ENCODE assay signal across 15 mouse cellular contexts in genomic region chr7:29512729-29513128, GRCm38 (mm10). TPM values are rescaled to one million over a fixed set of nuclear protein-coding genes. Genes with fewer than 3 reads are reported as not detected.
A peak's percentile ranks its signal among the peaks of the same experiment; 100 is the strongest.
DNase-seq lines count a peak whose midpoint lies in the region; ATAC-seq and TF ChIP-seq lines count a peak whose summit lies in the region.
"Had no signal": no experiment of that assay in that cellular context is flagged by ENCODE, and none has a peak within 500 bp of the region (broad histone marks: within the 10 kb centered on the region; RNA-seq: fewer than 3 reads in every experiment).

No protein-coding gene starts in this region.

- no peak for TF ChIP-seq CTCF in ES-Bruce4 (IDR thresholded peaks at IDR 0.05; ENCODE audit: low read depth, low read length)

- no peaks in the 10 kb centered on the region for H3K9me3 ChIP-seq in kidney, embryonic 16.5 days (ENCODE audit: low read length)
- H3K9me3 ChIP-seq in ES-Bruce4 (replicated peaks; ENCODE audit: control insufficient read depth, insufficient read depth, low read length, poor library complexity, severe bottlenecking) = no peaks in the 10 kb centered on the region
- no peaks in the 10 kb centered on the region for H3K9me3 ChIP-seq in embryonic facial prominence, embryonic 12.5 days
- H3K9me3 ChIP-seq in hindbrain, embryonic 16.5 days (ENCODE audit: control insufficient read depth, low read length) = no peaks in the 10 kb centered on the region
- H3K9me3 ChIP-seq: liver, embryonic 15.5 days; megakaryocyte, embryonic 14.5 days; neural tube, embryonic 12.5 days had no signal

- no peaks in the 10 kb centered on the region for H3K27me3 ChIP-seq in kidney, embryonic 16.5 days (ENCODE audit: insufficient read depth, low read length)
- H3K27me3 ChIP-seq in ES-Bruce4 (ENCODE audit: control insufficient read depth, insufficient read depth, low read length, poor library complexity, severe bottlenecking) (no peaks in the 10 kb centered on the region), myocyte (ENCODE audit: control insufficient read depth, insufficient read depth, insufficient read length) (no peaks in the 10 kb centered on the region)
- no peaks in the 10 kb centered on the region for H3K27me3 ChIP-seq in embryonic facial prominence, embryonic 12.5 days
- no peaks in the 10 kb centered on the region for H3K27me3 ChIP-seq in hindbrain, embryonic 16.5 days (replicated peaks; ENCODE audit: control insufficient read depth, insufficient read depth, low read length)
- H3K27me3 ChIP-seq: liver, embryonic 15.5 days; megakaryocyte, embryonic 14.5 days; neural tube, embryonic 12.5 days had no signal

- no peak overlapping the region for H3ac ChIP-seq in myocyte (ENCODE audit: control insufficient read depth, insufficient read length)

- no peak for TF ChIP-seq POLR2A in ES-Bruce4 (IDR thresholded peaks at IDR 0.05; ENCODE audit: insufficient read depth, low read length)
- no peak for TF ChIP-seq POLR2A in myocyte (IDR thresholded peaks at IDR 0.05; ENCODE audit: insufficient read length, low read depth)

- peaks cover 41% of the 10 kb centered on the region for H3K4me1 ChIP-seq in kidney, embryonic 16.5 days (ENCODE audit: insufficient read depth, low read length)
- H3K4me1 ChIP-seq in ES-Bruce4 (ENCODE audit: control insufficient read depth, insufficient read depth, low read length) = peaks cover 13% of the 10 kb centered on the region
- peaks cover 41% of the 10 kb centered on the region for H3K4me1 ChIP-seq in embryonic facial prominence, embryonic 12.5 days
- peaks cover 25% of the 10 kb centered on the region for H3K4me1 ChIP-seq in hindbrain, embryonic 16.5 days (ENCODE audit: control insufficient read depth, insufficient read depth, low read depth, low read length)

- H3K79me2 ChIP-seq in myocyte (ENCODE audit: control insufficient read depth, insufficient read depth) = peaks cover 93% of the 10 kb centered on the region

- 52% methylated on average over 4 of the region's 4 CpGs for WGBS in kidney, embryonic 16.5 days
- 44% methylated on average over 4 of the region's 4 CpGs for WGBS in embryonic facial prominence, embryonic 12.5 days
- WGBS in hindbrain, embryonic 16.5 days = 59% methylated on average over 4 of the region's 4 CpGs

- no peak for ATAC-seq in kidney, embryonic 16.5 days (ENCODE audit: low FRiP score, low TSS enrichment)
- ATAC-seq in embryonic facial prominence, embryonic 12.5 days (ENCODE audit: insufficient number of reproducible peaks, insufficient read depth, low FRiP score, low TSS enrichment) = no peak
- no peak for ATAC-seq in hindbrain, embryonic 16.5 days
- ATAC-seq: forebrain, postnatal 0 days had no signal

- no peak overlapping the region for H3K4me3 ChIP-seq in kidney, embryonic 16.5 days (ENCODE audit: low read length)
- H3K4me3 ChIP-seq in ES-Bruce4 (ENCODE audit: low read depth, low read length) (no peak overlapping the region), myocyte (no peak overlapping the region)
- H3K4me3 ChIP-seq in embryonic facial prominence, embryonic 12.5 days = no peak overlapping the region
- no peak overlapping the region for H3K4me3 ChIP-seq in hindbrain, embryonic 16.5 days (ENCODE audit: low read length)
- H3K4me3 ChIP-seq: liver, embryonic 15.5 days; megakaryocyte, embryonic 14.5 days; neural tube, embryonic 12.5 days had no signal

- no peak overlapping the region for H3K9ac ChIP-seq in kidney, embryonic 16.5 days (replicated peaks; ENCODE audit: low read length)
- no peak overlapping the region for H3K9ac ChIP-seq in ES-Bruce4 (ENCODE audit: low read depth, poor library complexity, severe bottlenecking)
- H3K9ac ChIP-seq in embryonic facial prominence, embryonic 12.5 days = no peak overlapping the region
- H3K9ac ChIP-seq in hindbrain, embryonic 16.5 days (ENCODE audit: low read depth, low read length) = no peak overlapping the region
- H3K9ac ChIP-seq: forebrain, postnatal 0 days; liver, embryonic 15.5 days; neural tube, embryonic 12.5 days had no signal

- H3K4me2 ChIP-seq in kidney, embryonic 16.5 days (replicated peaks; ENCODE audit: low read depth, low read length) = no peak overlapping the region
- H3K4me2 ChIP-seq in embryonic facial prominence, embryonic 12.5 days (replicated peaks) = no peak overlapping the region
- peak overlapping the region; percentile 62 for H3K4me2 ChIP-seq in myocyte (ENCODE audit: low read depth)
- H3K4me2 ChIP-seq in hindbrain, embryonic 16.5 days (ENCODE audit: low read length) = no peak overlapping the region
- H3K4me2 ChIP-seq: liver, embryonic 15.5 days; neural tube, embryonic 12.5 days had no signal

- peak overlapping the region; percentile 56 for H3K27ac ChIP-seq in kidney, embryonic 16.5 days (ENCODE audit: low read length)
- H3K27ac ChIP-seq in ES-Bruce4 (ENCODE audit: insufficient read depth, low read length) = peak overlapping the region; percentile 69
- 0 out of 2 replicates have a peak overlapping the region, but pooled peaks have one; percentile 43 for H3K27ac ChIP-seq in embryonic facial prominence, embryonic 12.5 days
- H3K27ac ChIP-seq in hindbrain, embryonic 16.5 days (ENCODE audit: low read depth, low read length) = no peak overlapping the region
- H3K27ac ChIP-seq: liver, embryonic 15.5 days; neural tube, embryonic 12.5 days had no signal

- DNase-seq in kidney, postnatal 4 days = no peak
- no peak for DNase-seq in cerebellum, postnatal 14 days
- DNase-seq: forebrain, postnatal 0 days; heart, postnatal 4 days; kidney, postnatal 36 days; spleen, adult 18-20 months; thymus, postnatal 4 days had no signal

- TF ChIP-seq EP300 in ES-Bruce4 (IDR thresholded peaks at IDR 0.05; ENCODE audit: insufficient read depth, low read depth, low read length) = no peak

- no peaks in the 10 kb centered on the region for H3K36me3 ChIP-seq in kidney, embryonic 16.5 days (ENCODE audit: insufficient read depth, low read length)
- no peaks in the 10 kb centered on the region for H3K36me3 ChIP-seq in ES-Bruce4 (ENCODE audit: control insufficient read depth, insufficient read depth, low read length, poor library complexity, severe bottlenecking)
- no peaks in the 10 kb centered on the region for H3K36me3 ChIP-seq in embryonic facial prominence, embryonic 12.5 days
- H3K36me3 ChIP-seq in myocyte (ENCODE audit: control insufficient read depth, insufficient read depth) = no peaks in the 10 kb centered on the region
- no peaks in the 10 kb centered on the region for H3K36me3 ChIP-seq in hindbrain, embryonic 16.5 days (ENCODE audit: control insufficient read depth, insufficient read depth, low read length)
- H3K36me3 ChIP-seq: liver, embryonic 15.5 days; neural tube, embryonic 12.5 days had no signal

TF ChIP-seq in myocyte, 11 proteins besides CTCF, POLR2A, EP300 and RAD21:
- TF ChIP-seq POLR2AphosphoS2 (IDR thresholded peaks at IDR 0.05; ENCODE audit: insufficient read length, low read depth) (no peak), E2F4 (IDR thresholded peaks at IDR 0.05; ENCODE audit: insufficient read depth) (no peak), USF1 (IDR thresholded peaks at IDR 0.05; ENCODE audit: low read depth) (no peak), MYOG (IDR thresholded peaks at IDR 0.05; ENCODE audit: control insufficient read depth in 1 of 3, insufficient read depth in 1 of 3, insufficient read length in 2 of 3, low read depth in 2 of 3) (no peak), TCF3 (IDR thresholded peaks at IDR 0.05; ENCODE audit: insufficient read length, low read depth) (no peak), MAX (IDR thresholded peaks at IDR 0.05; ENCODE audit: low read depth) (no peak), SRF (IDR thresholded peaks at IDR 0.05; ENCODE audit: control insufficient read depth, insufficient read length, low read depth) (no peak)

RNA-seq across cellular contexts. Expression of gene Sipa1l3, which starts 5.7 kb away (rescaled TPM):
- 15.3 and 15.8 TPM in 2 replicates for polyA plus RNA-seq in kidney, embryonic 16.5 days (2015; fragmentation: Nextera tagmentation; extraction: Ambion mirVana)
- polyA plus RNA-seq in ES-Bruce4 (2011; ENCODE audit: insufficient read depth, insufficient read length, low read depth, missing spikeins) (29.4 and 31.0 TPM in 2 replicates), myocyte (2012; fragmentation: generic; extraction: Trizol) (19.0 TPM)
- 13.8 and 16.3 TPM in 2 replicates for polyA plus RNA-seq in embryonic facial prominence, embryonic 12.5 days (2016; fragmentation: Nextera tagmentation; extraction: Ambion mirVana)
- 18.2 and 23.1 TPM in 2 replicates for polyA plus RNA-seq in hindbrain, embryonic 16.5 days (2015; fragmentation: Nextera tagmentation; extraction: Ambion mirVana)
